Mouse (Mus musculus) right cerebral cortex, adult 2 months (tissue): ENCODE measurements around the gene Tenm2.

Experiments used
- DNase-seq, 2 experiments: peaks; one replicate each; pipeline ENCODE4 v3.0.0; 2021 to 2022; ENCODE audit warnings: low spot score in 2 of 2

Tenm2 gene

DNA sequence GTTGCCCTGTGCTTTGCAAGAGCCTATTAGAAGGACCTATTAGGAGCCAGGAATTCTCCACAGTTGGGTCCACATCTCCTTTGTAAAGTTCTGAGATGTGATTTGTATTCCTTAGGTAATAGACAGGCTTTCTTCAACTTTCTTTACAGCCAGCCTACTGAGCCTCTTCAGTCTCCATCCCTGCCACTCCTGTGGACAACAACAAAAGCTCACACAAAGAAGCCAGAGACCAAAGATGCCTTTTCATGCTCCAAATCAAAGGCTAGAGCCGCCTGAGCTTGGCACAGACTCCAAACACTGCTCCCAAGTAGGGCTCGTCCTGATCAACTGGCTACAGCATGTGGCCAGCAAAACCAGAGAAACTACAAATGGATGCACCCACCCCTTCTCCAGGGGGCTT, 333.5 kb downstream of the Tenm2 start:
- DNase-seq, result no peak

DNA sequence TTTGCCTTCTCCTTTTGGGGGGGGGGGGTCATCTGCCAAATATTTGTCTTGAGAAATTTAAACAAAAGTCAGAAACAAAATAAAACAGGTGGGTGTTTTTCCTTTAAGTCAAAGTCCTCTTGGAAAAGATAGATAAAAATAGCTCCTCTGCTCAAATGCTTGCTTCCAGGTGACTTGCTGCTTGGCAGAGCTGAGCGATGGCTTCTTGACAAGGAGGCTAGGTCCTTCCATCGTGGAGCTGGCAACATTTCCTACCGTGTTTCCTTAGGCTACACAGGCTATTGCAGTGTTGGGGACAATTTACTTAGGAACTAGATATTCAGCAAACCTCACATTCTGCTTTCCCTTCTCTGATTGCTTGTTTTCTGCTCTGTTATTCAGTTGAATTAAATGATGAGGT, 342.7 kb downstream of the Tenm2 start:
- DNase-seq, result no peak

DNA sequence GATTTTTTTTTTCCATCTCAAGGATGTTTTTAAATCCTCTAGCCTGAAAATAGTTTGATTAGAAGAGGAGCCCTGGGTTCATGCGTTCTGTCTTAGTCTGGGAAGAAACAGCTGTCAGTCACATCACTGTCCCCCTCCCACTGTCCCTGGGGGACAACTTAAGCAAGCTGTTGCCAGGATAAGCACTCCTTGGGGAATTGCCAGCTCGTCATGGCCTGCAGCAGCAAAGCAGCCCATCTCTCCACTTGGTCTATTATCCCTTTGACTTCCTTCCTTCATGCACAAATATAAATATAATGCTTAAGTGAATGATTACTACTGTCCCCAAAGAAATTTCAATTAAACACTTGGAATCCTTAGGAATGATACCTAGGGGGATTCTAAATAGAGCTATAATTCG, 344.7 kb downstream of the Tenm2 start:
- DNase-seq, result no peak

GRCm38 (mm10) chr11:36887490-36887889, 348.3 kb downstream of the Tenm2 start:
- no peak for DNase-seq

DNA sequence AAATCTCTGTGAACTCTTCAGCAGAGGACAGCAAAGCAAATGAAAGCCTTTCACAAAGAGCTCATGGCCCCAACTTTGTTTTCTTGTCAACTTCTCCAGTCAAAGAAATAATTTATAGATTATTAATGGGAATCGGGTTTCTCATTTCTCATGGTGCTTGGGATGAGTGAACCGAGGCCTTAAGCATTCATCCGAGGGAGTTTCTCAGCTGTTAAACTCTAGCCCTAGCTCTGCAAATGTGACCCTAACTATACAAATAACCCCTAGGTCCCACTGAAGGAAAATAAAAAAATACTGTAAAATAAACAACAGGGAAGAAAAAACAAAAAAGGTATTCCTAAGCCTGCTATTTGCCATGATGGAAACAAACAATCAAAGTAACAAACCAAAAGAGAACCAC, 349.6 kb downstream of the Tenm2 start:
- no peak for DNase-seq

- DNase-seq, result no peak
Observed at GRCm38 (mm10) chr11:36872961-36873360, 362.8 kb downstream of the Tenm2 start.

DNA sequence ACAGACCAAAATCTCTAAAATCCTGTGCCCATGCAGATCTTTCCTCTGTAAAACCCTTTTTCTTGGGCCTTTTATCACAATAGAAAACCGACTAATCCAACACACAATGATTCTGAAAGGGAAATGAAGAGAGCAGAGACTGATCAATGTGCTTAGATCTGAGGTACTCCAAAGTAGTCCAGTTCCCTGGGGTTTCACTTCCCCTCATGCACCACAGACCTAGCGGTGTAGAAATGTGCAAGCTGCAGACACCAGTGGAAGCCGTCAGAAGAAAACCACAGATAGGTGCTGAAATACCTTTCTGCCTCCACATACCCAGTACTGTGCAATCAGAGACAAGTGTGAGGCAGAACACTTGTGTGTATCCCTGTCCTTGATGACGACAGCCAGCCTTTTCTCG, 365.2 kb downstream of the Tenm2 start:
- DNase-seq, result no peak

- DNase-seq, result no peak
Observed at GRCm38 (mm10) chr11:36851690-36852089, 384.1 kb downstream of the Tenm2 start.

DNA sequence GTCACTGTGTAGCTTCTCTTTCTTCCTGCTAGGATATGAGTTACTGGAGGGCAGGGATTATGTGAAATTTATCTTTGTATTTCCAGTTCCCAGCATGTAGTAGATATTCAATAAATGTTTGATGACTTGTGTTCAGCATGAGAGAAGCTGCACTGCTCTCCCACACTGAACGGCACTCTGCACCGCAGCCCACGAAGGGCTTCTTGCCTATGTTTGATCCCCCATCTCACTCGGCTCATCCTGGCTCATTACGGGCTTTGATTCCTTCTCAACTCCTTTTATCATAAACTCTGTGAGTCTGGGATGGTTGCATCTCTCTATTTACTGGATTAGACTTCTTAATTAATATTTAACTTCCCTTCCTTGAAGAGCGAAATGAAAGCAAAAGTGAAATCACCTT, 388.3 kb downstream of the Tenm2 start:
- DNase-seq, result no peak

- no peak for DNase-seq
Observed at GRCm38 (mm10) chr11:36832855-36833254, 402.9 kb downstream of the Tenm2 start.

DNA sequence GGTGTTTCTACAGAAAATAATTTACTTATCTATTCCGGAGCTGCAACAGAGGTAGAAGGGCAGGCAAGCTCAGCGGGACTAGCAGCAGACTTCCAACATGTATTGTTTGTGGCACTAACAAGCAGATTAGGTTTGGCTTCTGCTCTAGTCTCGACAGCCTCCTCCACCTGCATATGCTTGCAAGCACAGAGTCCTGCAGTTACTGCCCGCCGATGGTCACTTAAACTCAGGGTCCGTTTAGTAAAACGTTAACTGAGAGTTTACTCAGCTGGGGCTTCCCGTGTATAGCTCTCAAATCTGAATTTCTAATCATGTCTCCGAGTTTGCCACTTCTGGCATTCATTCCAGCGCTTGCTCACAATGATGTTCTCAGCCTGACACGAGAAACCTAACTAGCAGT, 404.3 kb downstream of the Tenm2 start:
- DNase-seq, result no peak

GRCm38 (mm10) chr11:36824666-36825065, 411.1 kb downstream of the Tenm2 start:
- peak in 1 of 2 experiments; percentile 24 for DNase-seq

DNA sequence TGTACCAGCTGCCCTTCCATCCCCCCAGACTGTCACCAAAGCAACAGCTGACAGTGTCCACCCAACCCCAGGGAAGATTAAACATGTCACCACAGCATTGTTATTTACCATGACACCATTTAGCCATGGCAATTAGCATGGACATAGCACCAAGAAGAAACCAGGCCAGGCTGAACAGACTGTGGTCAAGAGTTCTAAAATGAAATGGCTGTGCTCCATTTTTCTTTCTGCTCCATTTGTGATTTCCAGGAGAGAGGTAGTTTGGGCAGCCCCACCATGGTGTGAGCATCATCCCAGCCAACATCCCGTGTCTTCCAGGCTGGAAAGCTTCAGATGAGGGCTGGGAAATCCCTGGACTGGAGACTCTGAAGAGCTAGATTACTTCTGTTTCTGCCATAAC, 431.1 kb downstream of the Tenm2 start:
- no peak for DNase-seq

DNA sequence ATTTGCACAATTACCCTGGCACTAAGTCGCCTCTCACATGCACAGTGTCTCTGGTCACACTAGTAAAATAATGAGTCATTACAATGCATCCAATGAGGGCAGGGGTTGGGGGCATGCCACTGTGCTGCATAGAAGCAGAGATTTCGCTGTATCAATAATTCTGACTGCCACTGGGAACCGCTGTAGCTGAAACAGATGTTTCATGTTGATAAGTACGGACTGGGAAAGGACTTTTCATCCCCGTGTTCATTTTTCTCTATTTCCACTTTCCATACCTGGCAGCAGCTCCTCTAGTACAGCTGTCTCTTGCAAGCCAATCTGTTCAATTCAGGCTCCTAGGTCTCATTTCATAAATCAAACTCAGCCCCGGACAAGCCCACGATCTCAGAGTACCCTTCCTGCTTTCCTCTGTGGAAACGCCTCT, 433.5 kb downstream of the Tenm2 start:
- peak; percentile 8 to 22 for DNase-seq

DNA sequence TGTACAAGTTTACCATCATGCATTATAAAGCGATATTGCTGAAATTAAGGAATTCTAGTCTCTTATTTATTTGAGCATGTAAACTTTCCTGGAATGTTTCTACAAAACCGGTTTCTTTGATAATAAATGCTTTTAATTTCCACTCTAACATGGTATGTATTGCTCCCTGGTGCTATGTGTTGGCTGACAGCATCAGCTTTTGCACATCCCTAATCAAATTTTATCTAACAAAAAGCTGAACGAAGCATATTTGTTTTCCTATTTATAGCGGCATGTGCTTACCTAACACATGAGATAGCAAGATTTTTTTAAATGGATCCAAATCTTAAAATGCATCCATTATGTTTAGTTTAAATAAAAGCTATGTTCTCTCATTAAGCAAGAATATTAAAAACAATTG, 434.1 kb downstream of the Tenm2 start:
- DNase-seq, result no peak

- DNase-seq, result no peak
Observed at GRCm38 (mm10) chr11:36799409-36799808, 436.4 kb downstream of the Tenm2 start.

GRCm38 (mm10) chr11:36758009-36758408, 477.8 kb downstream of the Tenm2 start:
- DNase-seq, result no peak

DNA sequence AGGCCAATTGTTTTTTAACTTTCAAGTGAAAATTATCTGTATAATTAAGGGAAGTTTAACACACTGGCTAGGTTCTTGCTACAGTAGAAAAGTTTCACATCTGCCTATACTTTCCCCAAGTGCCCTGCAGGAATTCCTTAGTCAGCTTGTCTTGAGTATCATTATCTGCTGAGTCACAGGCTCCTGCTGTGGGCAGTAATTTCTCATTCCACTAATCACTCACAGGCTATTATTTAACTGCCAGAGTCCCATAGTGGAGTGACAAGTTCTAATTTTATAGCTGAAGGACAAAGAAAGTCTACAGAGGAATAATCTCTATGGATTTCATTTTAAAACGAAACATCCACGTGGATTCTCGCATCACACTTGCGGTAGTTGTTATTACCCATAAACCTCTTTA, 489.5 kb downstream of the Tenm2 start:
- no peak for DNase-seq

DNA sequence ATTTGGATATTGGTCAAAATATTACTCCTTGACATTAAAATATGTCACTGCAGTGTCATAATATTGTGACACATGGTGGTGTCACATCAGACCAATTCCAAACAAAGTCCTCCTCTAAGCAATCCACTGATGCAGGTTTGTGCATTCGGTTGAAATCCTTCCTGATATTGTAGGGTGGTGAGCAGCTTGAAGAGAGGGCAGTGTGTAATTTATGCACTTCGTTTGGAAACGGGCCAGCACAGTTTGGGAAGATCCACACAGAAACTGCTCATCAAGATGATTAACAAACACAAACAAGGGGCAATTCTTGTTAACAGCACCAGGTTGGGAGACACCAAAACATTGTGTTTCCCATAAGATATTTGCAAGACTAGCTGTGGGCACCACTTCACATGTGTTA, 508.0 kb downstream of the Tenm2 start:
- peak in 1 of 2 experiments; percentile 15 for DNase-seq

DNA sequence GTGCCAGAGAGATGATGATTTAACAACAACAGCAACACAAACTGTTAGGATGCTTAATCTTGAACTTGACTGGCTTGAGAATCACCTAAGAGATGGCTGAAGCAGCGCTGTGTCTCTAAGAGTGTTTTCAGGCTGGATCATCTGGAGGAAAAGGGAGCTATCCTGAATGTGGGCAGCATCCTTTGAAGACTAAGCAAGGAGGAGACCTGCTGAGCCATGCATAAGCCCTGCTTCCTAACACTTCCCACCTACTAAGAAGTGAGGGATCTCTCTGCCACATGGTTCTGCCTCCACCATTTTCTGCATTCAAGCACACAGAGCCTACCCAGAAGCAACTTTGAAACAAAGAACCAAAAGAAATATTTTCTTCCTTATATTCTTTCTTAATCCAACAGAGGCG, 532.9 kb downstream of the Tenm2 start:
- no peak for DNase-seq

GRCm38 (mm10) chr11:36700951-36701350, 534.8 kb downstream of the Tenm2 start:
- no peak for DNase-seq

DNA sequence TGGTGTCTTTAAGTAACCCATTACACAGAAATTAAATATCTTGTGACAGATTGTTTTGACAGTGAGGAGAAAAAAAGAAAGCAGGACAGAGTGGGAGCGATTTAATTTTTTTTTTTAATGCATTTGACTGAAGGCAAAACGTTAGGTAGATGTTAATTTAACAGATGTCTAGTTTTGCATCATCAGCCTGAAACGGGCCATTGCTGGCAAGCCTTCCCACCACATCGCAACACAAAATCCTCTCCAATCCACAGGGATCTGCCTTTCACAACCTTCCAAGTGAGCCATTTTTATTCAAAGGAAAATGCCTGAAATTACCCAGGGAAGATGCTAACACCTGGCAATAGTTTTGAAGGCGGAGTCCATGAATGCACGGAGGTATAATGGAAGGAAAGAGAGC, 535.6 kb downstream of the Tenm2 start:
- no peak for DNase-seq

DNA sequence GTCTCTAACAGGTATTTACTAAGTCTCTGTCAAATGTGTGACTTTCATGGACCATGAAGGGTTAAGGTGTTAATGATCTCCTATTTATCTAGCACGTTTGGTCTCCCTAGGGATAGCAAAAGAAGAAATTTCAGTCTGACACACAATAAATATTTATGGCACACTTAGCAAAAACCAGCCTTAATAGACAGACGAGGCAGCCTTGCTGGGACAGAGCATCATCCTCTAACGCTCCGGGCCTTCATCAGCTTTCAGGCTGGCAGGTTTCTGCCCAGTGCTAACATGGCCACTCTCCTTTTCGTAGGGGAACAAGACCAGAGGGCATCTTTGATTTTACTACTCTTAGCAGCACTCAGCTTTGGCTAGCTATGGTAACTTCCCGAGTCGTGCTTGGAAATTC, 537.5 kb downstream of the Tenm2 start:
- no peak for DNase-seq

GRCm38 (mm10) chr11:36697816-36698215, 537.9 kb downstream of the Tenm2 start:
- no peak for DNase-seq
